Mouse (Mus musculus): ENCODE data around the gene Stk10.

DNA sequence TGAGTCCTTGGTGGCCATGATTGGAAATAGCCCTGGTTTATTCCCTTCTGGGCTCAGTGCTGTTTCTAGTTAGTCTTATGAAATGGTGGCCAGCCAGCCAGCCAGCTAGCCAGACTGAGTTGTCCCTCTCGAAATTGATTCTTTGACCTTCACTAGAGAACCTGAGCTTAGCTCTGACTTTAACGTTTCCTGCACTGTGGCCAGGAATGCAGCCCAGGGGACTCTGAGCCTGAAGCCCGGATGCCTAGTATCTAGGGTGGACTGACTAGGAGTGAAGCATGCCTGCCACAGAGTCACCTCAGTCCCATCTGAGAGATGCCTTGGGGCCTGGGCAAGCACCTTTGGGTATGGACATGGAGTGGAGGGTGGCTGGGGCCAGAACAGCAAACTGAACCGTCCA lies 31.5 kb downstream of the Stk10 start:
- TF ChIP-seq CTCF (IDR thresholded peaks at IDR 0.05; ENCODE audit: low read depth, low read length) (no peak), GATA1 (IDR thresholded peaks at IDR 0.05; ENCODE audit: borderline replicate concordance, low read length) (no peak), POLR2AphosphoS5 (IDR thresholded peaks at IDR 0.05; ENCODE audit: insufficient replicate concordance, low read depth, low read length) (no peak)

All from G1E (cell line).